Mouse (Mus musculus) layer of hippocampus, adult 9-10 months (tissue): ENCODE measurements around the gene Hist1h3c.

Experiments used
- DNase-seq: peaks from one replicate; pipeline ENCODE4 v3.0.0; 2022; ENCODE audit warnings: low spot score

Hist1h3c gene

GRCm38 (mm10) chr13:23757211-23757773 lies 11.9 kb upstream of the Hist1h3c start:
- no peak for DNase-seq

- peak; percentile 93 for DNase-seq
These were observed 11.4 kb upstream of the Hist1h3c start, which contains the start of gene Hist1h4b for GRCm38 (mm10) chr13:23756790-23757189. Hist1h4b (plus strand) TSS chr13:23757013.

GRCm38 (mm10) chr13:23755000-23755399 lies 9.6 kb upstream of the Hist1h3c start:
- no peak for DNase-seq

GRCm38 (mm10) chr13:23753314-23754078 lies 8.1 kb upstream of the Hist1h3c start:
- DNase-seq: no peak

GRCm38 (mm10) chr13:23752742-23753172 lies 7.4 kb upstream of the Hist1h3c start:
- DNase-seq: no peak

GRCm38 (mm10) chr13:23752067-23752741 lies 6.8 kb upstream of the Hist1h3c start, which contains the start of gene Hist1h3b:
Hist1h3b (plus strand) TSS chr13:23752267.
- DNase-seq: peak; percentile 87

GRCm38 (mm10) chr13:23751478-23751956 lies 6.1 kb upstream of the Hist1h3c start:
- DNase-seq: no peak

- DNase-seq: peak; percentile 68
These were observed 5.6 kb upstream of the Hist1h3c start, which contains the start of gene Hist1h2ab for GRCm38 (mm10) chr13:23750839-23751477. Hist1h2ab (plus strand) TSS chr13:23751126.

- DNase-seq: no peak
These were observed 4.2 kb upstream of the Hist1h3c start for GRCm38 (mm10) chr13:23749563-23750121.

- DNase-seq: no peak
These were observed 2.5 kb upstream of the Hist1h3c start for GRCm38 (mm10) chr13:23747892-23748288.

GRCm38 (mm10) chr13:23747081-23747891 lies 1.9 kb upstream of the Hist1h3c start:
- no peak for DNase-seq

- peak; percentile 86 for DNase-seq
These were observed 1.0 kb upstream of the Hist1h3c start, which contains the start of gene Hist1h2bb for GRCm38 (mm10) chr13:23746201-23747080. Hist1h2bb (plus strand) TSS chr13:23746734.

- no peak for DNase-seq
These were observed 701 bp downstream of the Hist1h3c start for GRCm38 (mm10) chr13:23744421-23745380.

- no peak for DNase-seq
These were observed 1.4 kb downstream of the Hist1h3c start for GRCm38 (mm10) chr13:23743963-23744362.

- no peak for DNase-seq
These were observed 2.2 kb downstream of the Hist1h3c start for GRCm38 (mm10) chr13:23743215-23743614.

- no peak for DNase-seq
These were observed 3.4 kb downstream of the Hist1h3c start for GRCm38 (mm10) chr13:23742007-23742406.

- no peak for DNase-seq
These were observed 4.5 kb downstream of the Hist1h3c start for GRCm38 (mm10) chr13:23740910-23741309.

GRCm38 (mm10) chr13:23740256-23740840 lies 5.1 kb downstream of the Hist1h3c start:
- no peak for DNase-seq
